In the genomic region with DNA sequence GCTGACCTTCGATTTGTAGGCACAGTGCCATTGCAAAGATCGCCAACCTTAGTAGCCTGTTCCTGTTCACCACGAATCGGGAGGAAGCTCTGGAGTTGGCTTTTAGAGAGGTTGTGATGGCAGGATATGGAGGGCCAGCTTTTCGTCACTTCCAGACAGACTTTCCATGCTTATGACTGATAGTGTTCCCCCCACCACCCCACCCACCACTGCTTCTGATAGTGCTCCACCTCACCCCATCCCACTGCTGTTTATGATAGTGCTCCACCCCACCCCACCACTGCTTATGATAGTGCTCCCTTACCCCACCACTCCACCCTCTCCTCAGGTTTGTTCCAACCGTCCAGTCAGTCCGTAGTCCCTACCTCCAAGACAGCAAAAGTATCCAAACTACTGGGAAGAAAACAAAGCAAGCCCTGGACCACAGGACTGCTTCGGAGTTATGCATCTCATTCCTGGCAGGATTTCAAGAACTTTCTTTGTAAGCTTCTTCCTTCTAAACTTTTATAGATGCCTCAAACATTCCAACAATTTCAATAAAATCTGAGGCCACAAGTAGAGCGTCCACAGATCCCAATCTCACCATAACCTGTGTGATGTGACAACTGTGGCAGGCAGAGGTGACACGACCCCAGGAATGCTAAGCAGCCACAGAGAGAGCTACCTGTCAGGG, we compare ENCODE assay signal across 12 mouse cellular contexts. TPM values are rescaled to one million over a fixed set of nuclear protein-coding genes. Genes with fewer than 3 reads are reported as not detected.
DNase-seq lines count a peak whose midpoint lies in the region; ATAC-seq and TF ChIP-seq lines count a peak whose summit lies in the region.
"Had no signal": no experiment of that assay in that cellular context is flagged by ENCODE, and none has a peak within 500 bp of the region (broad histone marks: within the 10 kb centered on the region; RNA-seq: fewer than 3 reads in every experiment).

No protein-coding gene starts in this region.

- 68% methylated on average over 10 of the region's 10 CpGs for WGBS in limb, embryonic 13.5 days
- WGBS in limb, embryonic 10.5 days = 88% methylated on average over 10 of the region's 10 CpGs
- 65% methylated on average over 10 of the region's 10 CpGs for WGBS in intestine, embryonic 16.5 days
- WGBS in spleen, adult 2 months = 75% methylated on average over 10 of the region's 10 CpGs

- no peak overlapping the region for H3K9ac ChIP-seq in limb, embryonic 13.5 days
- no peak overlapping the region for H3K9ac ChIP-seq in intestine, embryonic 16.5 days (ENCODE audit: low read depth, low read length)
- H3K9ac ChIP-seq: hindbrain, embryonic 12.5 days had no signal

- H3K4me1 ChIP-seq in limb, embryonic 13.5 days = peaks cover 11% of the 10 kb centered on the region; the same call in 1 of the 2 replicates
- H3K4me1 ChIP-seq in limb, embryonic 10.5 days = no peaks in the 10 kb centered on the region
- H3K4me1 ChIP-seq in intestine, embryonic 16.5 days (ENCODE audit: control insufficient read depth, insufficient read depth, low read length) = no peaks in the 10 kb centered on the region
- no peaks in the 10 kb centered on the region for H3K4me1 ChIP-seq in spleen, adult 2 months (ENCODE audit: control insufficient read depth, insufficient read depth, insufficient read length)
- H3K4me1 ChIP-seq: forebrain, embryonic 10.5 days; hindbrain, embryonic 12.5 days had no signal

- no peak for TF ChIP-seq CTCF in spleen, adult 2 months (IDR thresholded peaks at IDR 0.05; ENCODE audit: extremely low read depth, insufficient read depth, insufficient read length, insufficient replicate concordance)

- no peak for DNase-seq in limb, embryonic 10.5 days (ENCODE audit: low spot score)
- peak; percentile 57 for DNase-seq in c-Kit-negative CD71-positive TER-119-positive erythroid progenitor cells, embryonic 14.5 days (ENCODE audit: low read depth, low spot score)
- no peak for DNase-seq in spleen, adult 2 months (ENCODE audit: low read depth in 1 of 2, low spot score in 2 of 2)
- no peak for DNase-seq in cerebellum, adult 9-10 months
- no peak for DNase-seq in layer of hippocampus, adult 11-12 months (ENCODE audit: low spot score)
- no peak for DNase-seq in cerebellum, postnatal 36 days
- DNase-seq: gastrocnemius, postnatal 14 days had no signal

- ATAC-seq in limb, embryonic 13.5 days (ENCODE audit: low FRiP score, low read depth) = no peak
- 0 out of 2 replicates have a peak, but pooled peaks have one; percentile 44 for ATAC-seq in intestine, embryonic 16.5 days

- no peak overlapping the region for H3K27ac ChIP-seq in limb, embryonic 13.5 days
- H3K27ac ChIP-seq in limb, embryonic 10.5 days = no peak overlapping the region
- H3K27ac ChIP-seq in intestine, embryonic 16.5 days (ENCODE audit: low read length) = no peak overlapping the region
- H3K27ac ChIP-seq in spleen, adult 2 months (ENCODE audit: insufficient read depth, low read length) = no peak overlapping the region
- H3K27ac ChIP-seq: forebrain, embryonic 10.5 days; hindbrain, embryonic 12.5 days had no signal

- no peaks in the 10 kb centered on the region for H3K27me3 ChIP-seq in limb, embryonic 13.5 days
- no peaks in the 10 kb centered on the region for H3K27me3 ChIP-seq in limb, embryonic 10.5 days (ENCODE audit: low read depth, poor library complexity, severe bottlenecking)
- no peaks in the 10 kb centered on the region for H3K27me3 ChIP-seq in intestine, embryonic 16.5 days (replicated peaks; ENCODE audit: control insufficient read depth, insufficient read depth, low read length)
- no peaks in the 10 kb centered on the region for H3K27me3 ChIP-seq in spleen, adult 2 months (ENCODE audit: control insufficient read depth, insufficient read depth, low read length)
- H3K27me3 ChIP-seq: hindbrain, embryonic 12.5 days; megakaryocyte, embryonic 14.5 days had no signal

- H3K9me3 ChIP-seq in limb, embryonic 13.5 days = no peaks in the 10 kb centered on the region
- H3K9me3 ChIP-seq in limb, embryonic 10.5 days (replicated peaks) = no peaks in the 10 kb centered on the region
- H3K9me3 ChIP-seq in intestine, embryonic 16.5 days (ENCODE audit: control insufficient read depth, low read length) = no peaks in the 10 kb centered on the region
- H3K9me3 ChIP-seq: forebrain, embryonic 10.5 days; hindbrain, embryonic 12.5 days; megakaryocyte, embryonic 14.5 days had no signal

- H3K4me2 ChIP-seq in limb, embryonic 13.5 days (replicated peaks) = 0 out of 2 replicates have a peak overlapping the region, but pooled peaks have one; percentile 9
- H3K4me2 ChIP-seq in intestine, embryonic 16.5 days (ENCODE audit: low read depth, low read length) = no peak overlapping the region
- H3K4me2 ChIP-seq: hindbrain, embryonic 12.5 days had no signal

- H3K4me3 ChIP-seq in limb, embryonic 13.5 days = no peak overlapping the region
- no peak overlapping the region for H3K4me3 ChIP-seq in limb, embryonic 10.5 days
- no peak overlapping the region for H3K4me3 ChIP-seq in intestine, embryonic 16.5 days (ENCODE audit: low read length)
- 0 out of 2 replicates have a peak overlapping the region, but pooled peaks have one; percentile 1 for H3K4me3 ChIP-seq in spleen, adult 2 months (ENCODE audit: extremely low read depth, insufficient read depth, insufficient read length)
- H3K4me3 ChIP-seq: forebrain, embryonic 10.5 days; hindbrain, embryonic 12.5 days; megakaryocyte, embryonic 14.5 days had no signal

- no peaks in the 10 kb centered on the region for H3K36me3 ChIP-seq in limb, embryonic 13.5 days
- no peaks in the 10 kb centered on the region for H3K36me3 ChIP-seq in limb, embryonic 10.5 days
- no peaks in the 10 kb centered on the region for H3K36me3 ChIP-seq in intestine, embryonic 16.5 days (ENCODE audit: control insufficient read depth, insufficient read depth, low read length)
- no peaks in the 10 kb centered on the region for H3K36me3 ChIP-seq in spleen, adult 2 months (ENCODE audit: control insufficient read depth, insufficient read depth, low read length)
- H3K36me3 ChIP-seq: forebrain, embryonic 10.5 days; hindbrain, embryonic 12.5 days had no signal

- no peak for TF ChIP-seq POLR2A in spleen, adult 2 months (IDR thresholded peaks at IDR 0.05; ENCODE audit: low read depth, low read length)

RNA-seq across cellular contexts. Expression of a gene that starts 12.4 kb away (rescaled TPM):
- 1.4 and 2.2 TPM in 2 replicates for polyA plus RNA-seq in limb, embryonic 13.5 days (2015; fragmentation: Nextera tagmentation; extraction: Ambion mirVana)
- 1.1 and 1.3 TPM in 2 replicates for polyA plus RNA-seq in limb, embryonic 10.5 days (2016; fragmentation: Nextera tagmentation; extraction: Ambion mirVana)
- polyA plus RNA-seq in intestine, embryonic 16.5 days (2015; fragmentation: Nextera tagmentation; extraction: Ambion mirVana) = 1.7 and 3.8 TPM in 2 replicates
- polyA plus RNA-seq in spleen, adult 2 months (2012; rRNA removed) = 16.1 and 17.9 TPM in 2 replicates
